Mouse (Mus musculus): ENCODE results near the gene Ints11. TPM values are rescaled to one million over a fixed set of nuclear protein-coding genes. Genes with fewer than 3 reads are reported as not detected.
A peak's percentile ranks its signal among the peaks of the same experiment; 100 is the strongest.

Ints11 gene
- total and polyA plus RNA-seq, 3 experiments: 77.1 to 103 (median 83.9) TPM

GRCm38 (mm10) chr4:155830596-155830995 lies 38.8 kb upstream of the Ints11 start:
- H3K4me1 ChIP-seq (ENCODE audit: control insufficient read depth in 1 of 2, insufficient read depth in 2 of 2): peaks cover 7 to 29% of the 10 kb centered on the region in 2 experiments
- no peak overlapping the region for H3K27ac ChIP-seq (ENCODE audit: insufficient read depth, low read depth)
- H3K4me2 ChIP-seq (ENCODE audit: insufficient read depth, low read depth, poor library complexity, severe bottlenecking): no peak overlapping the region; the same call in 1 of the 2 replicates
- no peak overlapping the region for H3K9ac ChIP-seq (ENCODE audit: insufficient read depth, low read depth)
- H3K9me3 ChIP-seq (replicated peaks; ENCODE audit: low read length): no peaks in the 10 kb centered on the region
- H3K79me2 ChIP-seq (replicated peaks; ENCODE audit: control insufficient read depth, extremely low read depth, insufficient read depth, poor library complexity, severe bottlenecking): peaks cover 20% of the 10 kb centered on the region
- H3K27me3 ChIP-seq (replicated peaks): no peaks in the 10 kb centered on the region
- dilution Hi-C loops (cut with MboI; ENCODE audit: extremely low pct_ligation_motif_present, extremely low pct_unique_long_range_greater_than_20kb, low sequenced_read_pairs) (no loop called here), in situ Hi-C loops (cut with MboI; ENCODE audit: low pct_ligation_motif_present, low pct_unique_long_range_greater_than_20kb, low sequenced_read_pairs) (loop anchor here (10.0 kb wide), 1 partner anchor 114 kb away; the partner anchor contains the start of gene Ube2j2)
- no peak for DNase-seq (ENCODE audit: extremely low read depth)
- no peak overlapping the region for H3K4me3 ChIP-seq (replicated peaks in 1 of 3; ENCODE audit: low read depth in 2 of 3, low read length in 2 of 3, poor library complexity in 1 of 3)
- TF ChIP-seq KAT2A (IDR thresholded peaks at IDR 0.05; ENCODE audit: insufficient replicate concordance, low read length) (no peak), MYC (IDR thresholded peaks at IDR 0.05; ENCODE audit: low read depth, low read length) (peak; percentile 34; the same call in 1 of the 2 replicates)
- H3K36me3 ChIP-seq (replicated peaks in 1 of 2; ENCODE audit: control insufficient read depth in 1 of 2, insufficient read depth in 1 of 2, low read length in 1 of 2): peaks cover 11 to 62% of the 10 kb centered on the region in 2 experiments

DNA sequence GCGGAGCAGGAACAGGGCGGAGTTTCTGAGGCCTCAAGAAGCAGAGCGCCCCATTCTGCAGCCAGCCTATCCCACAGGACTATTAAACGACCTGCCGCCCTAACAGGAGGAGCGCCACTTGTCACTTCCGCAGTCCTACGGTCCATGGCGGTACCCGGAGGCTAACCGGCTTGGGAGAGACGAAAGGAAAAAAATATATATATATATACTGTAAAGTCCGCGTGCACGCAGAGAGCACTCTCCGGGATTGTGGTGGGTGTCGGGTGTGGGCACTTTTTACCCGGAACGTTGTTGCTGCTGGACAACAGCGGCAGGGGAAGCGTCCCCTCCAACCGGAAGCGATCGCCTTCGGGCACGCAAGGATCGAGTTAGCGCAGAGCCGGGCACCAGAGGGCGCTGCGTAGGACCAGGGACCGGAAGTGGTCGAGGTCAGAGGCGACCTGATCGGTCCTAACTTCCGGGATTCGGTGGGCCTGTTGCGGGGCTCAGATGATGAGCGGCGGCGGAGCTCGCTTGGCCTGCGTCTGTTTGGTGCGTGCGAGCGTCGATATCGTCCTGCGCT lies 38.1 kb upstream of the Ints11 start, which contains the start of gene Aurkaip1:
Aurkaip1 (plus strand) TSS at position 68 of the 562 bp plus-strand sequence.
- H3K9ac ChIP-seq (ENCODE audit: insufficient read depth, low read depth): peak within 1 kb of the TSS; percentile 83
- no peak for TF ChIP-seq ZC3H11A (IDR thresholded peaks at IDR 0.05; ENCODE audit: low read depth, low read length)
- TF ChIP-seq PAX5 (IDR thresholded peaks at IDR 0.05; ENCODE audit: low read length): no peak
- TF ChIP-seq CHD1 (IDR thresholded peaks at IDR 0.05; ENCODE audit: low read depth, low read length): no peak; the same call in 1 of the 2 replicates
- TF ChIP-seq SIN3A (IDR thresholded peaks at IDR 0.05; ENCODE audit: low read length): peak; percentile 98
- TF ChIP-seq GABPA (IDR thresholded peaks at IDR 0.05; ENCODE audit: insufficient replicate concordance, low read depth, low read length): peak; percentile 57; the same call in 1 of the 2 replicates
- no peak for TF ChIP-seq MAFK (IDR thresholded peaks at IDR 0.05; ENCODE audit: insufficient replicate concordance, low read length)
- TF ChIP-seq USF1 (IDR thresholded peaks at IDR 0.05; ENCODE audit: low read depth, low read length): no peak; the same call in 1 of the 2 replicates
- TF ChIP-seq MEF2A (IDR thresholded peaks at IDR 0.05; ENCODE audit: borderline replicate concordance, low read depth, low read length): peak; percentile 86
- TF ChIP-seq HCFC1 (IDR thresholded peaks at IDR 0.05; ENCODE audit: low read depth, low read length): peak; percentile 95
- TF ChIP-seq MAZ (IDR thresholded peaks at IDR 0.05; ENCODE audit: low read depth, low read length): peak; percentile 71
- no peak for TF ChIP-seq USF2 (conservative IDR thresholded peaks at IDR 0.05; ENCODE audit: low read depth, low read length)
- TF ChIP-seq KAT2A (IDR thresholded peaks at IDR 0.05; ENCODE audit: insufficient replicate concordance, low read length): peak; percentile 89; the same call in 1 of the 2 replicates
- peak; percentile 89 for TF ChIP-seq IRF4 (IDR thresholded peaks at IDR 0.05; ENCODE audit: low read depth, low read length)
- peak; percentile 66 for TF ChIP-seq SMC3 (IDR thresholded peaks at IDR 0.05; ENCODE audit: low read depth, low read length)
- TF ChIP-seq ETS1 (conservative IDR thresholded peaks at IDR 0.05; ENCODE audit: low read depth, low read length): peak; percentile 23; the same call in 1 of the 2 replicates
- no peak for TF ChIP-seq JUND (conservative IDR thresholded peaks at IDR 0.05; ENCODE audit: low read depth, low read length)
- TF ChIP-seq ZNF384 (IDR thresholded peaks at IDR 0.05; ENCODE audit: low read depth, low read length): peak; percentile 51; the same call in 1 of the 2 replicates
- TF ChIP-seq MAX (IDR thresholded peaks at IDR 0.05; ENCODE audit: low read length): peak; percentile 82
- peak; percentile 70 for TF ChIP-seq MYC (IDR thresholded peaks at IDR 0.05; ENCODE audit: low read depth, low read length)
- TF ChIP-seq BHLHE40 (IDR thresholded peaks at IDR 0.05; ENCODE audit: low read depth, low read length): peak; percentile 67; the same call in 1 of the 2 replicates
- TF ChIP-seq TCF12 (IDR thresholded peaks at IDR 0.05; ENCODE audit: low read depth, low read length): peak; percentile 95
- peak; percentile 72; the same call in 1 of the 2 replicates for TF ChIP-seq RCOR1 (conservative IDR thresholded peaks at IDR 0.05; ENCODE audit: low read depth, low read length)
- peak; percentile 87; the same call in 1 of the 2 replicates for TF ChIP-seq NELFE (IDR thresholded peaks at IDR 0.05; ENCODE audit: low read depth, low read length)
- peak; percentile 2 for TF ChIP-seq RAD21 (IDR thresholded peaks at IDR 0.05; ENCODE audit: low read depth, low read length)
- TF ChIP-seq ZMIZ1 (IDR thresholded peaks at IDR 0.05; ENCODE audit: low read depth, low read length): peak; percentile 88
- no peak for TF ChIP-seq JUN (IDR thresholded peaks at IDR 0.05; ENCODE audit: insufficient read depth, low read depth, low read length)
- peak in 1 of 2 experiments; percentile 94; a peak in 3 of 4 replicates for TF ChIP-seq CTCF (conservative IDR thresholded peaks at IDR 0.05 in 1 of 2, IDR thresholded peaks at IDR 0.05 in 1 of 2; ENCODE audit: low read depth in 2 of 2, low read length in 2 of 2)
- peak; percentile 81 for TF ChIP-seq CHD2 (IDR thresholded peaks at IDR 0.05; ENCODE audit: low read length)
- TF ChIP-seq MXI1 (IDR thresholded peaks at IDR 0.05; ENCODE audit: low read depth, low read length): peak; percentile 88
- peak; percentile 90 for TF ChIP-seq POLR2A (IDR thresholded peaks at IDR 0.05; ENCODE audit: low read depth, low read length)
- TF ChIP-seq ELF1 (IDR thresholded peaks at IDR 0.05; ENCODE audit: low read depth, low read length): peak; percentile 96

More for the DNA sequence above, 38.1 kb upstream of the Ints11 start, which contains the start of gene Aurkaip1:
- Histone ChIP-seq H3K79me2 (replicated peaks; ENCODE audit: control insufficient read depth, extremely low read depth, insufficient read depth, poor library complexity, severe bottlenecking) (peaks cover 20% of the 10 kb centered on the region), H3K36me3 (replicated peaks in 1 of 2; ENCODE audit: control insufficient read depth in 1 of 2, insufficient read depth in 1 of 2, low read length in 1 of 2) (peaks cover 9 to 56% of the 10 kb centered on the region in 2 experiments), H3K27me3 (replicated peaks) (no peaks in the 10 kb centered on the region), H3K4me3 (replicated peaks in 1 of 3; ENCODE audit: low read depth in 2 of 3, low read length in 2 of 3, poor library complexity in 1 of 3) (peak within 1 kb of the TSS; percentile 80 to 90 (median 88)), H3K27ac (ENCODE audit: insufficient read depth, low read depth) (peak within 1 kb of the TSS; percentile 48), H3K9me3 (replicated peaks; ENCODE audit: low read length) (no peaks in the 10 kb centered on the region), H3K4me1 (ENCODE audit: control insufficient read depth in 1 of 2, insufficient read depth in 2 of 2) (peaks cover 7 to 29% of the 10 kb centered on the region in 2 experiments), H3K4me2 (ENCODE audit: insufficient read depth, low read depth, poor library complexity, severe bottlenecking) (peak within 1 kb of the TSS; percentile 52)
- dilution Hi-C loops (cut with MboI; ENCODE audit: extremely low pct_ligation_motif_present, extremely low pct_unique_long_range_greater_than_20kb, low sequenced_read_pairs): no loop called here
- in situ Hi-C loops (cut with MboI; ENCODE audit: low pct_ligation_motif_present, low pct_unique_long_range_greater_than_20kb, low sequenced_read_pairs): loop anchor here (10.0 kb wide), 1 partner anchor 114 kb away; the partner anchor contains the start of gene Ube2j2
- peak; percentile 96 for DNase-seq (ENCODE audit: extremely low read depth)

All from CH12.LX (cell line).